Mouse (Mus musculus) testis, adult 2 months (tissue): Measurements from ENCODE around the gene Gm21887.
"Not testable (repeated sequence)": the region's sequence is repeated elsewhere in the genome, so short reads cannot be mapped to it uniquely, and the experiment has no call there.

Source experiments
- CTCF ChIP-seq: fragments of 200-500 bp; IDR thresholded peaks from 2 replicates; pipeline ENCODE4 v1.5.1; 2012; ENCODE audit warnings: low read depth, mild to moderate bottlenecking, inconsistent platforms, low read length, moderate library complexity; ENCODE audit not compliant: control insufficient read depth, insufficient read depth, insufficient replicate concordance
- POLR2A ChIP-seq: fragments of 200-500 bp; IDR thresholded peaks from 2 replicates; pipeline ENCODE4 v1.6.1; 2012; ENCODE audit warnings: low read depth, mild to moderate bottlenecking, inconsistent platforms, low read length, moderate library complexity; ENCODE audit not compliant: control insufficient read depth

- TF ChIP-seq CTCF, POLR2A: not testable (repeated sequence)
Measured at GRCm38 (mm10) chrX:170008179-170008467, 1.3 kb upstream of the Gm21887 start.
